ENCODE assay signal across 8 mouse cellular contexts in the genomic region with DNA sequence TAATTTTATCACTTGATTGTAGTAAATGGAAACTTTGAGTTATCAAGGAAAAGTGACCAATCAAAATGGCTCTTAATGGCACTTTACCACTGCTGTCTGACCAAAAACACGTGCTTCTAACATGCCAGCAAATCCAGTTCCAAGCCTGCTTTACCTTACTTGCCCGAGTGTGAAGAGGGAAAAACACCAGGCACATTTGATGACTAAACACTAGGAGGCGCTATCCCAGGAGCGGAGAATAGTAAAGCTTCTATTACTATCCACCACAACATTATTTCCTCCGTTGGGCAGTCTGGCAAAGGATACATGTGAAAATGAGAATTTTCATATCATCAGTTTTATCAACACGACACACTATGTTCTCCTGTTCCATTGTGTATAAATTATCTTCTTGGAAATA.
DNase-seq lines count a peak whose midpoint lies in the region; ATAC-seq and TF ChIP-seq lines count a peak whose summit lies in the region.
"Had no signal": no experiment of that assay in that cellular context is flagged by ENCODE, and none has a peak within 500 bp of the region (broad histone marks: within the 10 kb centered on the region; RNA-seq: fewer than 3 reads in every experiment).

No protein-coding gene starts in this region.

- no peaks in the 10 kb centered on the region for H3K4me1 ChIP-seq in kidney, postnatal 0 days (replicated peaks; ENCODE audit: insufficient read depth, low read length)
- H3K4me1 ChIP-seq: midbrain, embryonic 13.5 days had no signal

- no peak overlapping the region for H3K9ac ChIP-seq in kidney, postnatal 0 days (ENCODE audit: low read depth, low read length)
- H3K9ac ChIP-seq: midbrain, embryonic 13.5 days had no signal

- no peaks in the 10 kb centered on the region for H3K36me3 ChIP-seq in kidney, postnatal 0 days (ENCODE audit: insufficient read depth, low read length)
- H3K36me3 ChIP-seq: midbrain, embryonic 13.5 days had no signal

- no peak overlapping the region for H3K4me2 ChIP-seq in kidney, postnatal 0 days (ENCODE audit: low read length)
- H3K4me2 ChIP-seq: midbrain, embryonic 13.5 days had no signal

- TF ChIP-seq CTCF in kidney, postnatal 0 days (IDR thresholded peaks at IDR 0.05; ENCODE audit: low read depth) = peak; percentile 54

- no peaks in the 10 kb centered on the region for H3K27me3 ChIP-seq in kidney, postnatal 0 days (ENCODE audit: insufficient read depth, low read length)
- H3K27me3 ChIP-seq: midbrain, embryonic 13.5 days had no signal

- no peak overlapping the region for H3K27ac ChIP-seq in kidney, postnatal 0 days
- H3K27ac ChIP-seq: midbrain, embryonic 13.5 days had no signal

- 48% methylated on average over 6 of the region's 6 CpGs for WGBS in kidney, postnatal 0 days

- no peak for ATAC-seq in kidney, postnatal 0 days (replicated peaks; ENCODE audit: low FRiP score, low read depth)
- ATAC-seq in inflammation-experienced regulatory T-cells, adult 6 months = no peak
- ATAC-seq: midbrain, embryonic 13.5 days had no signal

- DNase-seq in kidney, postnatal 0 days (ENCODE audit: low spot score) = peak; percentile 32
- DNase-seq in kidney, adult 11 months = no peak
- DNase-seq in urinary bladder, postnatal 14 days (ENCODE audit: low spot score) = peak; percentile 8
- no peak for DNase-seq in urinary bladder, adult 2 months (ENCODE audit: low spot score)
- peak; percentile 29 for DNase-seq in embryo, embryonic 10 days (ENCODE audit: low spot score)
- DNase-seq in left cerebral cortex, adult 18-20 months (ENCODE audit: low spot score in 2 of 2) = no peak

- H3K4me3 ChIP-seq in kidney, postnatal 0 days (replicated peaks; ENCODE audit: low read depth, low read length) = no peak overlapping the region
- H3K4me3 ChIP-seq: midbrain, embryonic 13.5 days had no signal

- no peaks in the 10 kb centered on the region for H3K9me3 ChIP-seq in kidney, postnatal 0 days (replicated peaks; ENCODE audit: low read length)
- H3K9me3 ChIP-seq: midbrain, embryonic 13.5 days had no signal

Comparison
In these comparisons a context has a peak if more than half of its experiments do, and no peak if none do; other contexts are left out.
1. DNase-seq: peak in kidney, postnatal 0 days (single experiment), urinary bladder, postnatal 14 days (single experiment) and embryo, embryonic 10 days (single experiment); none in kidney, adult 11 months (single experiment), urinary bladder, adult 2 months (single experiment) and left cerebral cortex, adult 18-20 months (0 of 2).